Mouse (Mus musculus): ENCODE data around the gene Rnf151.

DNA sequence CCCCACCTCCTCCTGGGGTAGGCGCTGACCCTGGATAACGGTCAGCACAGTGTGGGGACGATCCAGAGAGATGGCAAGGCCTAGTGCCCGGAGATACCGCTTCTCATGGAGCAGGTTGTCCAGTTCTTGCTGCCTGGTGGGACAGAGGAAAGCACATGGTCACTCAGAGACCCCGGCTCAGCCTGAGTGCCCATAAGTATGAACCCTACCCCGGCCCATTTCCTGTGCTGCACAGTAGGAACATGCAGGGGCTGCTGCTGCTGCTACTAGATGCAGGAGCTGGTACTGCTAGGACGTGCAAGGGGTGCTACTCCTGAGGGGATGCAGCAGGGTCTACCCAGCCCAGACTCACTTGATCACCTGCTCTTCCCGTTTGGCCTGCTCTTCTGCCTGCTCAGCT, 16.6 kb downstream of the Rnf151 start:
- TF ChIP-seq CTCF (IDR thresholded peaks at IDR 0.05) = no peak
- TF ChIP-seq EP300 (IDR thresholded peaks at IDR 0.05) = no peak

Data from lung, postnatal 0 days (tissue).